Mouse (Mus musculus): Measurements from ENCODE around the gene Hopx.

GRCm38 (mm10) chr5:77067321-77067720 lies 47.6 kb downstream of the Hopx start:
- TF ChIP-seq TAL1 (IDR thresholded peaks at IDR 0.05; ENCODE audit: low read length), result no peak
- no peak for TF ChIP-seq GATA1 (IDR thresholded peaks at IDR 0.05; ENCODE audit: low read length)
